Mouse (Mus musculus) E14TG2a.4 (cell line): ENCODE results near the gene Mzf1.

Experiments used
- H3K27me3 ChIP-seq: 2 replicates; pipeline ENCODE4 v1.6.1; 2014; ENCODE audit warnings: low read length, control low read depth; ENCODE audit not compliant: insufficient read depth
- H3K36me3 ChIP-seq: 2 replicates; pipeline ENCODE4 v1.6.1; 2014; ENCODE audit warnings: low read length, control low read depth; ENCODE audit not compliant: insufficient read depth
- H3K4me1 ChIP-seq: replicated peaks from 2 replicates; pipeline ENCODE4 v1.6.1; 2014; ENCODE audit warnings: low read depth, low read length, control low read depth
- H3K4me3 ChIP-seq: replicated peaks from 2 replicates; pipeline ENCODE4 v1.5.1; 2014; ENCODE audit warnings: mild to moderate bottlenecking, low read length
- H3K9me3 ChIP-seq: 2 replicates; pipeline ENCODE4 v1.6.1; 2014; ENCODE audit warnings: low read length, control low read depth
- CTCF ChIP-seq: conservative IDR thresholded peaks from 2 replicates; pipeline ENCODE4 v1.5.1; 2014; ENCODE audit warnings: low read length
- NANOG ChIP-seq: IDR thresholded peaks from 2 replicates; pipeline ENCODE4 v1.6.1; 2014; ENCODE audit warnings: borderline replicate concordance, low read length, mixed read lengths
- POU5F1 ChIP-seq: IDR thresholded peaks from 2 replicates; pipeline ENCODE4 v1.6.1; 2014; ENCODE audit warnings: low read length, borderline replicate concordance

The Mzf1 gene

DNA sequence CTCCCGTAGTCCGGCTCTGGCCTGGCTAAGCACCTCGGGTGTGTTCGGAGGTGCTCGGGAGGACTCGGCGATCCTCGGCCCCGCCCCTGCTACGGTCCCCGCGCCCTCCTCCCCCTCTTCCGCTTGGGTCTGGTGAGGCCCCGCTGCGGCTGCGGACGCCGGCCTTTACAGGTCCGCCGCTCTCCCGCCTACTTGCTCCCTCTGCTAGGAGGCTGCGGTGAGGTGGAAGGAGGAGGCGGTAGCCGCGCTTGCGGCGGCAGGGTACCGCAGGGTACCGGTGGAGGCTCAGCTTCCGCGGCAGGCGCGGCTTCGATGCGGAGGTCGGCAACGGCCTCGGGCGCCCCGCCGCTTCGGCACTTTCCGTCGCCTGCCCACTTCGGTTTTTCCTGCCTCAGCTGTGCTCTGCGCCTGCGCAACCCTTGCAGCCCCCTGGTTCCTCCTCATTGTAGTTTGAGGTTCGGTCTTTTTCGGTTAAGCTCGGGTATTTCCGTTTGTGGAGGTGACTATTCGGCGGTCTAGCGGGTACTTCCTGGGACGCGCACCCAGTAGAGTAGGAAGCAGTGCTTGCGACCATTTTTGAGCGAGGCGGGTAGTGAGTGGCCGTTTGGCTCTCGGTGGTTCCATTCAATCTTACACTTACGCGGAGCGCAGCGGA, 16.5 kb downstream of the Mzf1 start, which contains the start of gene Ube2m:
TSS of gene Ube2m (minus strand) at position 375 of the 655 bp plus-strand sequence.
- TF ChIP-seq NANOG (no peak), POU5F1 (no peak), CTCF (no peak)
- H3K4me3 ChIP-seq: peak within 1 kb of the TSS; percentile 89
- H3K9me3 ChIP-seq: no peaks in the 10 kb centered on the region
- H3K27me3 ChIP-seq: peaks cover 4% of the 10 kb centered on the region; the same call in 1 of the 2 replicates
- H3K4me1 ChIP-seq: peaks cover 79% of the 10 kb centered on the region
- peaks cover 48% of the 10 kb centered on the region for H3K36me3 ChIP-seq

DNA sequence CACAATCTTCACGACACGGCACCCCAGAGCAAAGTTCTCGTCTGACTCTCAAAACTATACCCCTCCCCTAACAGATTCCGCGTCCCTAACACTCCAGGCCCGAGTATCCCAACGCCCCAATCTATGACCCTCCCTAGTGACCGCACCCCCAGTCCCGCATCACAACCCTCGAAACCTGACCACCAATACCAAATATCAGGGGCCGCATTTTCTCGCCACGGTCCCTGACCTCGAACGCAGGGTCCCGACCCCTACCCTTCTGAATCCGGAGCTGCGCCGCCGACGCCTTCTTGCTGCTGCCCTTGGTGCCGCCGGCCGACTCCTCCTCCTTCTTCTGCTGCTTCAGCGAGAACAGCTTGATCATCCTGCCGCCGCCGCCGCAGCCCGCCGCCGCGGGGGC, 17.2 kb downstream of the Mzf1 start:
- H3K36me3 ChIP-seq: peaks cover 55% of the 10 kb centered on the region
- H3K4me1 ChIP-seq: peaks cover 79% of the 10 kb centered on the region
- peak overlapping the region; percentile 89 for H3K4me3 ChIP-seq
- H3K9me3 ChIP-seq: no peaks in the 10 kb centered on the region
- TF ChIP-seq POU5F1: no peak
- TF ChIP-seq NANOG: no peak
- TF ChIP-seq CTCF: no peak
- H3K27me3 ChIP-seq: no peaks in the 10 kb centered on the region

DNA sequence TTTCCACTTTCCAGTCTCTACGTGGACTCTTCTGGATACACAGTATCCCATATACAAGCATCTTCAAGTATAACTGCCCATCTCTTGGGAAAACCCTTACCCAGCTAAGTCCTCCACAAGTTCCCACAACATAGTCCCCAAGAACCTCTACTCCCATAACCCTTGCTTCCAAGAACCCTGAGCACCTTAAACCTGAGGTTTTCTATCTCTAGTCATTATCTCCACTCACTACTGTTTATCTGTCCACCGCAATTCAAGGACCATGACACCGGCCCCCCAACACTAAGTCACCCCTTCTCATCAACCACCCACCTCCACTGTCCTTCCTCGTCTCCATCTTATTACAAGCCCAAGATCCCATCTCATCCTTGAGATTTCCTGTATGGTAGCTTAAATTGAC, 17.8 kb downstream of the Mzf1 start:
- peak overlapping the region; percentile 89 for H3K4me3 ChIP-seq
- peaks cover 61% of the 10 kb centered on the region for H3K36me3 ChIP-seq
- H3K9me3 ChIP-seq: no peaks in the 10 kb centered on the region
- no peak for TF ChIP-seq NANOG
- no peak for TF ChIP-seq CTCF
- no peak for TF ChIP-seq POU5F1
- peaks cover 79% of the 10 kb centered on the region for H3K4me1 ChIP-seq
- no peaks in the 10 kb centered on the region for H3K27me3 ChIP-seq

DNA sequence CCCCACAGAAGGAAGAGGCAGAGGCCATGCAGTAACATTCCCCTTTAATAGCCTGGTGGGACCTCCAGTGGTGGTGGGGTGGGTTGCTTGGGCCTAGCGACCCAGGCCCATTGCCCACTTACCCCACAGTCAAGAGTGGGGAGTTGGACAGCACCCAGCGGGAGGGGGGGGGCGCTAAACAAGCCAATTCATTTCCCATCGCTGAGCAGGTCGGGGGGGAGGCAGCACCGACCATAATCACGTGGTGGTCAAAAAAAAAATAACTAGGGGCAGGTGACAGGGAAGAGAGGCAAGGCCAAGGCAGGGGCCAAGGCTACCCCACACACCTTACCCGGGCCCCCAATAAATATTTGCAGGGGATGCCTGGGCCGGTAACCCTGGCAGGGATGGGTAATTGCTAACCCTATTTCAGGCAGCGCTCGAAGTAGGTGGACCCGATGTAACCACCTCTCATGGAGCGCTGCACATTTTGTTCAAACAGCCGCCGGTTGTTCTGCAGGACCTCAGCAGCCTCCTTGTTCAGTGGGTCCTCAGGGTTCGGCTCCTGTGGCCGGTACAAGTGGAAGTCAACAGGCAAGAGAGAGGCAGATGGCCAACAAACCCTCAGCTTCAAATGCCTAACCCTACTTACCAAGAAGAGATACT, 19.2 kb downstream of the Mzf1 start:
- TF ChIP-seq NANOG (no peak), POU5F1 (no peak), CTCF (no peak)
- peaks cover 78% of the 10 kb centered on the region for H3K4me1 ChIP-seq
- peak overlapping the region; percentile 89 for H3K4me3 ChIP-seq
- H3K36me3 ChIP-seq: peaks cover 63% of the 10 kb centered on the region
- no peaks in the 10 kb centered on the region for H3K27me3 ChIP-seq
- H3K9me3 ChIP-seq: no peaks in the 10 kb centered on the region

DNA sequence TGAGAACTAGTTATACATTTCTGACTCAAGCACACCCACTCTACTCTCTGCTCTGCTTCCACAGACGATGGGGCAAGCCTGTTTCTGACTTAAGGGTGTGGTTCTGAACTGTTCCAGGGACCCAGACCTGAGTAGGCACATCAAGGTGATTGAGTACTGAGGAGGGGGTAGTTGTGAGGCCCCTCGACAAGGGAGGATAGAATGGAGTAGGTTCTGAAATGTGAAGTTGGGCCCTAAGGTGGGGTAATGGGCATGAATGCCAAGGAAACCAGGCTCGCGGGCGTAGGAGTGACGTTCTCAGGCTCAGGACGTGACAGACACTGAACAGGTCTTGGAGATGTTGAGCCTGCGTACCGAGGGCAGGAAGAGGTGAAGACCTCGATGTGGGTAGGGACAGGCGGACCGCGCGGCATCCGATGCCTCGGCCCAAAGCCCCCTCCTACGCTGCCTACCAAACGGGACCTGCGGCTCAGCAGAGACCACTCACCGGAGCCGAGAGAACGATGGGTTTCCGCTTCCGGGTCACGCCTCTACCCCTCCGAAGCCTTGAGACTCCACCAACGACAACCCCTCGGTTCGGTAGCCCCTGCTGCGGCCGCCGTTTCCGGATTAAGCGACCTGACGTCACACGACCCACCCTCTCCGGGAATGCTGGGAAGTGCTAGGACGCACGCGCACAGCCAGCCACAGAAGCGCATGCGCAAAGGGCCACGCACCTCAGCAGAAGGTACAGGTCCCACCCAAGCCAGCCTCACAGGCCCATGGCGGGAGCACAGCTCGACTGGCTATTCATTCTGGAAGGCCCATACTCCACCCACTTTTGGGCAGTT, 20.2 kb downstream of the Mzf1 start, which contains the start of gene Chmp2a:
TSS of gene Chmp2a (minus strand) at position 660 of the 830 bp plus-strand sequence.
- Histone ChIP-seq H3K9me3 (no peaks in the 10 kb centered on the region), H3K4me1 (peaks cover 78% of the 10 kb centered on the region), H3K36me3 (peaks cover 70% of the 10 kb centered on the region), H3K27me3 (no peaks in the 10 kb centered on the region), H3K4me3 (peak within 1 kb of the TSS; percentile 89)
- no peak for TF ChIP-seq NANOG
- no peak for TF ChIP-seq POU5F1
- no peak for TF ChIP-seq CTCF

DNA sequence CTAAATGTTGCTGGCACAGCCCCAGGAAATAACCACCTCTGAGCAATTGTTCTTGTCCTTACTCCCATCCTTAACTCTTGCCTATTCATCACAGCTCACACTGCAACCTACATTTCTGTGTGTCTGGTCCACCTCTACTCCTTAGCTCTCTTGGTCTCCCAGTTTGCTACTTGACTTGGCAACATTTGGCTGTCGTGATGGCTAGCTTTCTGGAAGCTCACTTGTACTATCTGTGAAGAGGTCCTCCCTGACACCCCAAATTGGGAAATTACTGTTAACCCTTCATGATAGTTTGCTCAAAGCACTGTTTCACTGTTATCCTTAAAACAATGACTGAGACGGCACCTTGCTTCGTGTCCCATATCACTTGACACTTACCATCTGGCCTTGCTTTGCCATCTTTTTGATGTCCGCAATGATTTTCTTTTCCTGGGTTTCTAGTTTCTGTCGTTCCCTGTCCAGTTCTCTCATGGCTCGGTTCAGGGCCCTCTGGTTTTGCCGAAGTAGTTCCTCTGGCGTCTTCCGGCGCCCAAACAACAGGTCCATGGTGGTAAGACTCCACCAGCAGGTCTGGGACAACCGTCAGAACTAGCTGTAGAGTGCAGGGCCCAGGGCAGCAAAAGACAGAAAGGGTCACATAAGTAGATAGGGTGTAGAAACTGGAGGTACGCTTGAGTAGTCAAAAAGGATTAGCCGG, 21.0 kb downstream of the Mzf1 start:
- Histone ChIP-seq H3K36me3 (peaks cover 78% of the 10 kb centered on the region), H3K9me3 (no peaks in the 10 kb centered on the region), H3K4me1 (peaks cover 78% of the 10 kb centered on the region), H3K27me3 (no peaks in the 10 kb centered on the region), H3K4me3 (peak overlapping the region; percentile 89)
- TF ChIP-seq NANOG: no peak
- TF ChIP-seq POU5F1: no peak
- no peak for TF ChIP-seq CTCF

DNA sequence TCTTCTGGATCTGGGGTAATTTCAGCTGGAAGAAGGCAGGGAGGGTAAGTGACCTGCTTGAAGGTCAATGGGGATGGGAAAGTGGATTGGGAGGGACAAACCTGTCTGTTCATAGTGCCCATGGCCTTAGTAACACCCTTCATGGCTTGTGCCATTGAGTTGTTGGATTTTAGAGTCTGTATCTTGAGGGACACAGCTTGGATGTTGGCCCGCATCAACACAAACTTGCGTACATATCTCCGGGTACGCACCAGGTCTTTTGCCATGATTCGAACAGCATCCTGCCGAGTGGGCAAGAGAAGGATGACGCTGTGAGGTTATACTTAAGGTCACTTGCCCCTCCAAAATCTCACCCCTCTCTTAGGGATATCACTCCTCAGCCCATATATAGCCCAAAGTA, 22.0 kb downstream of the Mzf1 start:
- peaks cover 88% of the 10 kb centered on the region for H3K36me3 ChIP-seq
- no peaks in the 10 kb centered on the region for H3K27me3 ChIP-seq
- no peaks in the 10 kb centered on the region for H3K9me3 ChIP-seq
- TF ChIP-seq POU5F1 (no peak), NANOG (no peak), CTCF (no peak)
- peaks cover 89% of the 10 kb centered on the region for H3K4me1 ChIP-seq
- peak overlapping the region; percentile 89 for H3K4me3 ChIP-seq
